In genomic region chr11:69876186-69876585, GRCm38 (mm10) we compare ENCODE assay signal across 10 mouse cellular contexts. TPM values are rescaled to one million over a fixed set of nuclear protein-coding genes. Genes with fewer than 3 reads are reported as not detected.
DNase-seq lines count a peak whose midpoint lies in the region; ATAC-seq and TF ChIP-seq lines count a peak whose summit lies in the region.
"Had no signal": no experiment of that assay in that cellular context is flagged by ENCODE, and none has a peak within 500 bp of the region (broad histone marks: within the 10 kb centered on the region; RNA-seq: fewer than 3 reads in every experiment).

No protein-coding gene starts in this region.

- TF ChIP-seq CTCF in embryonic fibroblast, embryonic 13.5 days (IDR thresholded peaks at IDR 0.05; ENCODE audit: borderline replicate concordance, insufficient read depth, low read length), result no peak

- peak; percentile 54 for DNase-seq in kidney, adult 9 months
- DNase-seq in lung, postnatal 14 days, result peak; percentile 71
- DNase-seq in midbrain, embryonic 11.5 days (ENCODE audit: low spot score, missing footprints), result no peak
- DNase-seq in thymus, postnatal 36 days, result no peak
- no peak for DNase-seq in embryo, embryonic 10.5 days (ENCODE audit: low spot score)

- H3K4me3 ChIP-seq in kidney, embryonic 14.5 days (ENCODE audit: low read length), result no peak overlapping the region
- no peak overlapping the region for H3K4me3 ChIP-seq in embryonic fibroblast, embryonic 13.5 days (ENCODE audit: insufficient read depth, low read length)
- H3K4me3 ChIP-seq in kidney, embryonic 16.5 days (ENCODE audit: low read length), result no peak overlapping the region
- no peak overlapping the region for H3K4me3 ChIP-seq in midbrain, embryonic 11.5 days (ENCODE audit: low read depth, low read length)

- peaks cover 19% of the 10 kb centered on the region for H3K4me1 ChIP-seq in kidney, embryonic 14.5 days (ENCODE audit: control insufficient read depth, insufficient read depth, low read length)
- no peaks in the 10 kb centered on the region; the same call in none of the 2 replicates for H3K4me1 ChIP-seq in embryonic fibroblast, embryonic 13.5 days (ENCODE audit: control insufficient read depth, insufficient read depth, low read length)
- peaks cover 44% of the 10 kb centered on the region for H3K4me1 ChIP-seq in kidney, embryonic 16.5 days (ENCODE audit: insufficient read depth, low read length)
- peaks cover 16% of the 10 kb centered on the region for H3K4me1 ChIP-seq in midbrain, embryonic 11.5 days (ENCODE audit: control insufficient read depth, insufficient read depth, low read length)

- no peak for ATAC-seq in kidney, embryonic 14.5 days (ENCODE audit: low FRiP score, low TSS enrichment)
- no peak for ATAC-seq in kidney, embryonic 16.5 days (ENCODE audit: low FRiP score, low TSS enrichment)
- no peak for ATAC-seq in midbrain, embryonic 11.5 days (ENCODE audit: low FRiP score)
- ATAC-seq: Patski had no signal

- no peaks in the 10 kb centered on the region for H3K27me3 ChIP-seq in kidney, embryonic 14.5 days (ENCODE audit: control insufficient read depth, insufficient read depth, low read length)
- H3K27me3 ChIP-seq in kidney, embryonic 16.5 days (ENCODE audit: insufficient read depth, low read length), result no peaks in the 10 kb centered on the region
- no peaks in the 10 kb centered on the region; the same call in 1 of the 2 replicates for H3K27me3 ChIP-seq in midbrain, embryonic 11.5 days (ENCODE audit: control insufficient read depth, insufficient read depth, low read length)
- H3K27me3 ChIP-seq: Patski had no signal

- no peaks in the 10 kb centered on the region for H3K36me3 ChIP-seq in kidney, embryonic 14.5 days (ENCODE audit: control insufficient read depth, insufficient read depth, low read length)
- no peaks in the 10 kb centered on the region for H3K36me3 ChIP-seq in kidney, embryonic 16.5 days (ENCODE audit: insufficient read depth, low read length)
- no peaks in the 10 kb centered on the region for H3K36me3 ChIP-seq in midbrain, embryonic 11.5 days (ENCODE audit: control insufficient read depth, insufficient read depth, low read length)
- H3K36me3 ChIP-seq: neural tube, embryonic 13.5 days had no signal

- no peak overlapping the region for H3K27ac ChIP-seq in kidney, embryonic 14.5 days (ENCODE audit: low read depth, low read length)
- H3K27ac ChIP-seq in embryonic fibroblast, embryonic 13.5 days (ENCODE audit: insufficient read depth, low read length), result peak overlapping the region; percentile 79
- peak overlapping the region; percentile 46; the same call in 1 of the 2 replicates for H3K27ac ChIP-seq in kidney, embryonic 16.5 days (ENCODE audit: low read length)
- no peak overlapping the region for H3K27ac ChIP-seq in midbrain, embryonic 11.5 days (ENCODE audit: low read depth, low read length)
- H3K27ac ChIP-seq: neural tube, embryonic 13.5 days had no signal

- WGBS in kidney, embryonic 14.5 days, result 59% methylated on average over 7 of the region's 7 CpGs
- 58% methylated on average over 7 of the region's 7 CpGs for WGBS in kidney, embryonic 16.5 days
- WGBS in midbrain, embryonic 11.5 days, result 68% methylated on average over 7 of the region's 7 CpGs

- no peak overlapping the region for H3K4me2 ChIP-seq in kidney, embryonic 14.5 days (replicated peaks; ENCODE audit: low read depth, low read length)
- no peak overlapping the region for H3K4me2 ChIP-seq in kidney, embryonic 16.5 days (replicated peaks; ENCODE audit: low read depth, low read length)
- no peak overlapping the region for H3K4me2 ChIP-seq in midbrain, embryonic 11.5 days

- H3K9ac ChIP-seq in kidney, embryonic 14.5 days (ENCODE audit: low read depth, low read length), result no peak overlapping the region
- no peak overlapping the region for H3K9ac ChIP-seq in kidney, embryonic 16.5 days (replicated peaks; ENCODE audit: low read length)
- no peak overlapping the region; the same call in 1 of the 2 replicates for H3K9ac ChIP-seq in midbrain, embryonic 11.5 days (ENCODE audit: low read length)
- H3K9ac ChIP-seq: neural tube, embryonic 13.5 days had no signal

- H3K9me3 ChIP-seq in kidney, embryonic 14.5 days (ENCODE audit: control insufficient read depth, low read length), result no peaks in the 10 kb centered on the region
- H3K9me3 ChIP-seq in kidney, embryonic 16.5 days (ENCODE audit: low read length), result no peaks in the 10 kb centered on the region
- H3K9me3 ChIP-seq in midbrain, embryonic 11.5 days (ENCODE audit: control insufficient read depth, low read length), result no peaks in the 10 kb centered on the region
- H3K9me3 ChIP-seq: neural tube, embryonic 13.5 days had no signal

- TF ChIP-seq POLR2A in embryonic fibroblast, embryonic 13.5 days (IDR thresholded peaks at IDR 0.05; ENCODE audit: low read depth, low read length), result peak; percentile 41; the same call in 1 of the 2 replicates

RNA-seq across cellular contexts. Expression of gene Tmem95, which starts 1.6 kb away (rescaled TPM):
- not detected in 2 replicates for polyA plus RNA-seq in kidney, embryonic 14.5 days (2014; fragmentation: Nextera tagmentation; extraction: Ambion mirVana)
- polyA plus RNA-seq in embryonic fibroblast, embryonic 13.5 days (2011; ENCODE audit: insufficient read length, low read depth, missing spikeins), result not detected in 2 replicates
- not detected in 2 replicates for polyA plus RNA-seq in kidney, embryonic 16.5 days (2015; fragmentation: Nextera tagmentation; extraction: Ambion mirVana)
- polyA plus RNA-seq in midbrain, embryonic 11.5 days (2014; fragmentation: Nextera tagmentation; extraction: Ambion mirVana), result not detected in 2 replicates
- polyA plus RNA-seq: neural tube, embryonic 13.5 days had no signal

RNA-seq across cellular contexts. Expression of gene Kctd11, which starts 5.0 kb away (rescaled TPM):
- 3.8 and 6.4 TPM in 2 replicates for polyA plus RNA-seq in kidney, embryonic 14.5 days (2014; fragmentation: Nextera tagmentation; extraction: Ambion mirVana)
- polyA plus RNA-seq in embryonic fibroblast, embryonic 13.5 days (2011; ENCODE audit: insufficient read length, low read depth, missing spikeins), result 20.7 and 26.0 TPM in 2 replicates
- 11.3 and 12.5 TPM in 2 replicates for polyA plus RNA-seq in kidney, embryonic 16.5 days (2015; fragmentation: Nextera tagmentation; extraction: Ambion mirVana)
- polyA plus RNA-seq in midbrain, embryonic 11.5 days (2014; fragmentation: Nextera tagmentation; extraction: Ambion mirVana), result 3.1 and 3.9 TPM in 2 replicates

RNA-seq across cellular contexts. Expression of gene Tnk1, which starts 17.7 kb away (rescaled TPM):
- 2.3 and 4.9 TPM in 2 replicates for polyA plus RNA-seq in kidney, embryonic 14.5 days (2014; fragmentation: Nextera tagmentation; extraction: Ambion mirVana)
- polyA plus RNA-seq in embryonic fibroblast, embryonic 13.5 days (2011; ENCODE audit: insufficient read length, low read depth, missing spikeins), result not detected in 2 replicates
- 7.0 and 7.3 TPM in 2 replicates for polyA plus RNA-seq in kidney, embryonic 16.5 days (2015; fragmentation: Nextera tagmentation; extraction: Ambion mirVana)
- polyA plus RNA-seq in midbrain, embryonic 11.5 days (2014; fragmentation: Nextera tagmentation; extraction: Ambion mirVana), result 0.44 and 0.48 TPM in 2 replicates
- polyA plus RNA-seq: Patski had no signal

RNA-seq across cellular contexts. Expression of gene Acap1, which starts 19.2 kb away (rescaled TPM):
- 0.20 and 0.28 TPM in 2 replicates for polyA plus RNA-seq in kidney, embryonic 14.5 days (2014; fragmentation: Nextera tagmentation; extraction: Ambion mirVana)
- not detected in 2 replicates for polyA plus RNA-seq in embryonic fibroblast, embryonic 13.5 days (2011; ENCODE audit: insufficient read length, low read depth, missing spikeins)
- polyA plus RNA-seq in kidney, embryonic 16.5 days (2015; fragmentation: Nextera tagmentation; extraction: Ambion mirVana), result 0.44 and 0.67 TPM in 2 replicates
- polyA plus RNA-seq in midbrain, embryonic 11.5 days (2014; fragmentation: Nextera tagmentation; extraction: Ambion mirVana), result 0.36 and 0.59 TPM in 2 replicates

RNA-seq across cellular contexts. Expression of gene 2810408A11Rik, which starts 24.6 kb away (rescaled TPM):
- polyA plus RNA-seq in kidney, embryonic 14.5 days (2014; fragmentation: Nextera tagmentation; extraction: Ambion mirVana), result 12.4 and 15.1 TPM in 2 replicates
- polyA plus RNA-seq in embryonic fibroblast, embryonic 13.5 days (2011; ENCODE audit: insufficient read length, low read depth, missing spikeins), result 3.5 and 4.9 TPM in 2 replicates
- polyA plus RNA-seq in kidney, embryonic 16.5 days (2015; fragmentation: Nextera tagmentation; extraction: Ambion mirVana), result 11.7 and 12.8 TPM in 2 replicates
- polyA plus RNA-seq in midbrain, embryonic 11.5 days (2014; fragmentation: Nextera tagmentation; extraction: Ambion mirVana), result 15.3 and 17.8 TPM in 2 replicates

Comparison
In these comparisons a context has a peak if more than half of its experiments do, and no peak if none do; other contexts are left out.
1. H3K27ac ChIP-seq: peak in embryonic fibroblast, embryonic 13.5 days (single experiment) and kidney, embryonic 16.5 days (single experiment); none in kidney, embryonic 14.5 days (single experiment) and midbrain, embryonic 11.5 days (single experiment).
2. DNase-seq: peak in kidney, adult 9 months (single experiment) and lung, postnatal 14 days (single experiment); none in midbrain, embryonic 11.5 days (single experiment), thymus, postnatal 36 days (0 of 2) and embryo, embryonic 10.5 days (single experiment).